Mouse (Mus musculus) hindbrain, embryonic 12.5 days (tissue): ENCODE measurements around the gene Actl6b. TPM values are rescaled to one million over a fixed set of nuclear protein-coding genes. Genes with fewer than 3 reads are reported as not detected.

Source experiments
- ATAC-seq: fragments of 200-750 bp; cut with Nextera tagmentation; 2 replicates; pipeline ENCODE4 v1.8.0; 2017; ENCODE audit warnings: moderate TSS enrichment; ENCODE audit not compliant: low FRiP score
- H3K27ac ChIP-seq: fragments of 300-500 bp; sonication (generic); 2 replicates; pipeline ENCODE4 v1.5.1; 2016; ENCODE audit warnings: mild to moderate bottlenecking
- H3K27me3 ChIP-seq: fragments of 300-500 bp; sonication (generic); 2 replicates; pipeline ENCODE4 v1.6.1; 2016; ENCODE audit warnings: mild to moderate bottlenecking
- H3K36me3 ChIP-seq: fragments of 300-500 bp; sonication (generic); 2 replicates; pipeline ENCODE4 v1.6.1; 2016; ENCODE audit warnings: mild to moderate bottlenecking
- H3K4me1 ChIP-seq: fragments of 300-500 bp; sonication (generic); 2 replicates; pipeline ENCODE4 v1.6.1; 2016
- H3K4me2 ChIP-seq: fragments of 300-500 bp; sonication (generic); replicated peaks from 2 replicates; pipeline ENCODE4 v1.6.1; 2016; ENCODE audit warnings: mild to moderate bottlenecking
- H3K4me3 ChIP-seq: fragments of 300-500 bp; sonication (generic); 2 replicates; pipeline ENCODE4 v1.5.1; 2016; ENCODE audit warnings: mild to moderate bottlenecking
- H3K9ac ChIP-seq: fragments of 300-500 bp; sonication (generic); 2 replicates; pipeline ENCODE4 v1.6.1; 2016; ENCODE audit warnings: mild to moderate bottlenecking, moderate library complexity
- H3K9me3 ChIP-seq: fragments of 300-500 bp; sonication (generic); replicated peaks from 2 replicates; pipeline ENCODE4 v1.6.1; 2016; ENCODE audit warnings: mild to moderate bottlenecking
- WGBS: fragments of 180-500 bp; shearing (Covaris S2); methylation state at CpG from one replicate; pipeline ENCODE4 v1.1.7; 2016; 5-methylcytosine and 5-hydroxymethylcytosine counted together
- polyA plus RNA-seq: library from polyadenylated mRNA; unstranded; fragments of >200 nt; fragmentation: Nextera tagmentation; extraction: Ambion mirVana; gene quantifications from 2 replicates; pipeline ENCODE4 v1.2.1, GENCODE M21; 2016

Gene Actl6b
- polyA plus RNA-seq, 1 experiment from 2014 or later = 103 TPM

- WGBS = 76% methylated on average over 6 of the region's 6 CpGs
- no peak overlapping the region for H3K9ac ChIP-seq
- no peak for ATAC-seq
- no peak overlapping the region for H3K27ac ChIP-seq
- no peak overlapping the region for H3K4me2 ChIP-seq
- H3K4me1 ChIP-seq = no peaks in the 10 kb centered on the region
- no peaks in the 10 kb centered on the region for H3K27me3 ChIP-seq
- no peaks in the 10 kb centered on the region for H3K9me3 ChIP-seq
- no peak overlapping the region for H3K4me3 ChIP-seq
- no peaks in the 10 kb centered on the region for H3K36me3 ChIP-seq
These were observed 8.4 kb upstream of the Actl6b start for GRCm38 (mm10) chr5:137544926-137545325.

DNA sequence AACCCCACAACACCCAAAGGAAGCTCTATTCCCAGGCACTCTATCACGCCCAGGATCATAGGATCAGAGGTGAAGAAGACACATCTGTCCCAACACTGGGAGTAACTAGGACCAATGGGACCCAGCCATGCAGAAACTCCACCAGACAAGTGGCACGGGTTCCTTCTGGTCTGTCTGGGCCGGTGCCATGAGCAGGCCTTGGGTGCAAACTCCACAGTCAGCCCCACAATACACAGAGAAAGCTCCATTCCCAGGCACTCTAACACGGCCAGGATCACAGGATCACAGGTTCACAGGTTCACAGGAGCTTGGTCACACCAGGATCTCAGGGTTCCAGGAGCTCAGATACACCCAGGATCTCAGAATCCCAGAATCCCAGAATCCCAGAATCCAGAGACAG is 7.7 kb upstream of the Actl6b start:
- no peaks in the 10 kb centered on the region for H3K9me3 ChIP-seq
- no peak overlapping the region for H3K9ac ChIP-seq
- no peak overlapping the region for H3K27ac ChIP-seq
- no peak for ATAC-seq
- H3K4me2 ChIP-seq = no peak overlapping the region
- no peaks in the 10 kb centered on the region for H3K27me3 ChIP-seq
- H3K36me3 ChIP-seq = no peaks in the 10 kb centered on the region
- H3K4me1 ChIP-seq = no peaks in the 10 kb centered on the region
- WGBS = 81% methylated on average over 4 of the region's 4 CpGs
- H3K4me3 ChIP-seq = no peak overlapping the region

GRCm38 (mm10) chr5:137549840-137550239 is 3.5 kb upstream of the Actl6b start:
- Histone ChIP-seq H3K9me3 (no peaks in the 10 kb centered on the region), H3K27ac (no peak overlapping the region), H3K4me1 (peaks cover 8% of the 10 kb centered on the region; the same call in 1 of the 2 replicates), H3K9ac (no peak overlapping the region), H3K4me2 (no peak overlapping the region), H3K4me3 (no peak overlapping the region), H3K27me3 (peaks cover 11% of the 10 kb centered on the region; the same call in 1 of the 2 replicates), H3K36me3 (no peaks in the 10 kb centered on the region)
- no peak for ATAC-seq
- WGBS = 85% methylated on average over 2 of the region's 2 CpGs

DNA sequence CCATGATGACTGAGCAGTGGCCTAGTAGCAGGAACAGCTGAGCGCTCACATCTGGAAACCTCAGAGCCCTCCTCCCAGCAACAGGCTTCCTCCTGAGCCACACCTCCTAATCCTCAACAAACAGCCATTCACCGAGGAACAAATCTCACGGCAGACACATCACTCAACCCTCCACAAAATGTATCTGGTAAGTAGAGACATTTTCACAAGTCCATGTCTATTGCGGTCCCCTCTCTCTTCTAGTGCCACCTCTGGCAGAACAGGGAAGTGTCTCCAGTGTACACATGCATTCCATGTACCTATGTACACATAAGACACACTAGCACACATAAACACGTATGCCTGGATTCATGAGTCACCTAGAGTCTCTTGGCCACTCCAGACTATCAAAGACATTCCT is 2.2 kb upstream of the Actl6b start:
- no peaks in the 10 kb centered on the region for H3K36me3 ChIP-seq
- no peaks in the 10 kb centered on the region for H3K9me3 ChIP-seq
- no peak overlapping the region for H3K9ac ChIP-seq
- H3K27ac ChIP-seq = no peak overlapping the region
- WGBS = 76% methylated on average over 5 of the region's 5 CpGs
- no peak overlapping the region for H3K4me3 ChIP-seq
- H3K27me3 ChIP-seq = peaks cover 15% of the 10 kb centered on the region; the same call in 1 of the 2 replicates
- no peak for ATAC-seq
- H3K4me2 ChIP-seq = no peak overlapping the region
- peaks cover 9% of the 10 kb centered on the region; the same call in 1 of the 2 replicates for H3K4me1 ChIP-seq

DNA sequence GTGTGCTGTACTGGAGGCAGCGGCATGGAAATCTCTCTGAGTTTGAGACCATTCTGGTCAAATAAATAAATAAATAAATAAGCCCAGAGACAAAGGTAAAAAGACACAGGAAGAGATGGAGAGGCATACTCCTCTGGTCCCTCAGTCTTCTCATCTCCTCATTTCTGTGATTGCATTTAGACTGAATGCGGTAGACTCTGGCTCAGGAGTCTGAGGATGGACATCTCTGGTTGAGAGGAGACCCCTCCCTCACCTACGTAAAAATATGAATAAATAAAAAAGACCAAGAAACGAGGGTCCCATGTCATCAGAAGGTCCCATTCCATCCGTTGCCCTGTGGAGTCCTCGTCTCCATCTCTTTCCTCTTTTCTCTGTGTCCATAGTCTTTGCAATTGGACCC is 317 bp upstream of the Actl6b start:
- WGBS = 26% methylated on average over 6 of the region's 6 CpGs
- peak overlapping the region; percentile 52 for H3K4me2 ChIP-seq
- H3K9me3 ChIP-seq = no peaks in the 10 kb centered on the region
- peak overlapping the region; percentile 60 for H3K9ac ChIP-seq
- H3K4me1 ChIP-seq = peaks cover 9% of the 10 kb centered on the region; the same call in 1 of the 2 replicates
- ATAC-seq = peak; percentile 29
- no peaks in the 10 kb centered on the region for H3K36me3 ChIP-seq
- H3K27ac ChIP-seq = peak overlapping the region; percentile 72
- H3K4me3 ChIP-seq = peak overlapping the region; percentile 54
- H3K27me3 ChIP-seq = peaks cover 15% of the 10 kb centered on the region; the same call in 1 of the 2 replicates

GRCm38 (mm10) chr5:137553898-137554297 is 581 bp downstream of the Actl6b start:
- Histone ChIP-seq H3K36me3 (no peaks in the 10 kb centered on the region), H3K27ac (peak overlapping the region; percentile 72), H3K4me1 (peaks cover 9% of the 10 kb centered on the region; the same call in 1 of the 2 replicates), H3K4me2 (peak overlapping the region; percentile 52), H3K9ac (peak overlapping the region; percentile 60), H3K4me3 (peak overlapping the region; percentile 54), H3K27me3 (peaks cover 15% of the 10 kb centered on the region; the same call in 1 of the 2 replicates), H3K9me3 (no peaks in the 10 kb centered on the region)
- WGBS = 43% methylated on average over 11 of the region's 11 CpGs
- ATAC-seq = peak; percentile 45; the same call in 1 of the 2 replicates

- no peak overlapping the region for H3K4me3 ChIP-seq
- no peak overlapping the region for H3K4me2 ChIP-seq
- H3K9ac ChIP-seq = no peak overlapping the region
- H3K27me3 ChIP-seq = 0 out of 2 replicates have a peak, but pooled peaks cover 3% of the 10 kb centered on the region
- H3K36me3 ChIP-seq = no peaks in the 10 kb centered on the region; the same call in 1 of the 2 replicates
- no peak overlapping the region for H3K27ac ChIP-seq
- ATAC-seq = no peak
- H3K9me3 ChIP-seq = no peaks in the 10 kb centered on the region
- peaks cover 3% of the 10 kb centered on the region; the same call in 1 of the 2 replicates for H3K4me1 ChIP-seq
- WGBS = 54% methylated on average over 6 of the region's 6 CpGs
These were observed 8.2 kb downstream of the Actl6b start for GRCm38 (mm10) chr5:137561556-137561955.

DNA sequence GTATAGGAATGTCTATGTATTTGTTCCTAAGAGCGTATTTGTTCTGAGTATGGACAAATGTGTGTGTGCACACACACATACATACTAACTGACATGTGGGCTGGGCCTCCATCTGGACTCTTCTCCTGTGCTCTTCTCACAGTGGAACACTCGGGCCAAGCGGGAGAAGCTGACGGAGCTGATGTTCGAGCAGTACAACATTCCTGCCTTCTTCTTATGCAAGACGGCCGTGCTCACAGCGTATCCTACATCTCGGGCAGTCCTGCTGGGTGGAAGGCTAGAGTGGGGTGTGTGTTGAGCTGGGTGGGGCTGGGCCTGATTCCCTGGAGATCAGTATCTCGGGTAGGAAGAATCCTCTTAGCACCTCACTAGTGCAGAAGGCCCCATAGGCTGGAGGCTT is 9.6 kb downstream of the Actl6b start:
- Histone ChIP-seq H3K27ac (no peak overlapping the region), H3K9me3 (no peaks in the 10 kb centered on the region), H3K9ac (no peak overlapping the region; the same call in 1 of the 2 replicates), H3K4me3 (no peak overlapping the region), H3K27me3 (0 out of 2 replicates have a peak, but pooled peaks cover 3% of the 10 kb centered on the region), H3K36me3 (no peaks in the 10 kb centered on the region; the same call in 1 of the 2 replicates), H3K4me2 (no peak overlapping the region), H3K4me1 (peaks cover 3% of the 10 kb centered on the region; the same call in 1 of the 2 replicates)
- 75% methylated on average over 10 of the region's 10 CpGs for WGBS
- no peak for ATAC-seq

DNA sequence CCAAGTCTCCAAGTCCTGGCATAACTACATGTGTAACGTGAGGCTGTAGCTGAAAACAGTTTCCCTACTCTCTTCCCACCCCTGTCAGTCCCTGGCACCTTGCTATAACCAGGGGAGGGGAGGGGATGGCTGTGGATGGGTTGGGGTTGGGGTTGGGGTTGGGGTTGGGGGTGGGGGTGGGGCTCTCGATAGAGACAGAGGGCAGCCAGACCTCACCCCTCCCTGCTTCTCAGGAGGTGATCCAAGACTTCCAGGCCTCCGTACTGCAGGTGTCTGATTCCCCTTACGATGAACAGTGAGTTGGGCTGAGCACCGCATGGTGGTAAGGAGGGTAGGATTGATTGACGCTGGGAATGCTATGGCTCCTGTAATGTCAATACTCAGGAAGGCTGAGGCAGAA is 12.4 kb downstream of the Actl6b start:
- Histone ChIP-seq H3K36me3 (no peaks in the 10 kb centered on the region; the same call in 1 of the 2 replicates), H3K4me1 (peaks cover 3% of the 10 kb centered on the region; the same call in 1 of the 2 replicates), H3K4me3 (no peak overlapping the region), H3K27ac (no peak overlapping the region), H3K9ac (no peak overlapping the region), H3K4me2 (no peak overlapping the region), H3K9me3 (no peaks in the 10 kb centered on the region), H3K27me3 (0 out of 2 replicates have a peak, but pooled peaks cover 3% of the 10 kb centered on the region)
- 68% methylated on average over 6 of the region's 6 CpGs for WGBS
- no peak for ATAC-seq

GRCm38 (mm10) chr5:137566416-137566815 is 13.1 kb downstream of the Actl6b start:
- Histone ChIP-seq H3K27me3 (0 out of 2 replicates have a peak, but pooled peaks cover 3% of the 10 kb centered on the region), H3K4me1 (peaks cover 3% of the 10 kb centered on the region; the same call in 1 of the 2 replicates), H3K9me3 (no peaks in the 10 kb centered on the region), H3K4me2 (no peak overlapping the region), H3K27ac (no peak overlapping the region), H3K9ac (no peak overlapping the region), H3K4me3 (no peak overlapping the region), H3K36me3 (no peaks in the 10 kb centered on the region; the same call in 1 of the 2 replicates)
- 96% methylated on average over 5 of the region's 5 CpGs for WGBS
- no peak for ATAC-seq

DNA sequence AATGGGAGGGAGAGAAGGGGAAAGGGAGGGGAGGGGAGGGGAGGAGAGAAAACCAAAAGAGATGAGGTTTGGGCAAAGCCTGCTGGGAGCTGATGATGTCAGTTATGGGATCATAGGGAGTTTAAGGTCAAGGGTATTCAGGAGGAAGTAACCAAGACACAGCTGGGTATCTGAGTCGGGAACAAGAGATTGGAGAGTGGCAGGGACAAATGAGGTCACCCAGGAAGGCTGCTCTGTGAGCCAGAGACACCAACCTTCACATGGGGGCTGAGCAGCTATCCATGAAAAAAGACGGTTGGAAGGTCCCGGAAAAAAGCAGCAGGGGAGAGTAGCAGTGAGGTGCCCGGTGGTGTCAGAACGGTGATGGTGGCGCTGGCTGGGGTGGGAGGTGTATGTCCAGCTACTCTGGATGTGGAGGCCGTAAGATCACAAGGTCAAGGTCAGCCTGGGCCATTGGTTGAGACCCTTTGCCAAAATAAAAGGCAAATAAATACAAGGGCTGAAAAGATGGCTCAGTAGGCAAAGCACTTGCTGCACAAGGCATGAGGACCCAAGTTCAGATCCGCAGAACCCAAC is 15.0 kb downstream of the Actl6b start:
- Histone ChIP-seq H3K27me3 (no peaks in the 10 kb centered on the region), H3K27ac (no peak overlapping the region), H3K4me1 (peaks cover 3% of the 10 kb centered on the region; the same call in 1 of the 2 replicates), H3K4me2 (no peak overlapping the region), H3K9me3 (no peaks in the 10 kb centered on the region), H3K36me3 (no peaks in the 10 kb centered on the region; the same call in 1 of the 2 replicates), H3K9ac (no peak overlapping the region), H3K4me3 (no peak overlapping the region)
- WGBS = 81% methylated on average over 8 of the region's 8 CpGs
- ATAC-seq = no peak

DNA sequence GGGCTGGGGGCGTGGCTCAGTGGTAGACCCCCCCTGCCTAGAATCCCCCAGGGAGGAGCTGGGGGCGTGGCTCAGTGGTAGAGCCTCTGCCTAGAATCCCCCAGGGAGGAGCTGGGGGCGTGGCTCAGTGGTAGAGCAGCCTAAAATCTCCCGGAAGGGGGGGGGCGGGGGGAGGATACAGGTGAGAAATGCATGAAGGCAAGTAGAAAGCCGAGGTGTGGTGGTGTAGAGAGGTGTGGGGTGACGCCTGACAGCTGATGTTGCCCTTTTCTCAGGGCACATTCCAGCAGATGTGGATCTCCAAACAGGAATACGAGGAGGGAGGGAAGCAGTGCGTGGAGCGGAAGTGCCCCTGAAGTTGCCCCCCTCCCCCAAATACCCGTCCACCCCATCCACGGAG is 15.7 kb downstream of the Actl6b start:
- no peak for ATAC-seq
- Histone ChIP-seq H3K4me2 (no peak overlapping the region), H3K36me3 (no peaks in the 10 kb centered on the region; the same call in 1 of the 2 replicates), H3K27ac (no peak overlapping the region), H3K4me1 (peaks cover 3% of the 10 kb centered on the region; the same call in 1 of the 2 replicates), H3K4me3 (no peak overlapping the region), H3K27me3 (peaks cover 3% of the 10 kb centered on the region; the same call in 1 of the 2 replicates), H3K9ac (no peak overlapping the region), H3K9me3 (no peaks in the 10 kb centered on the region)
- WGBS = 78% methylated on average over 12 of the region's 12 CpGs
